Mouse (Mus musculus) MEL (cell line): ENCODE results near the gene Fcrl6. TPM values are rescaled to one million over a fixed set of nuclear protein-coding genes. Genes with fewer than 3 reads are reported as not detected.

Experiments
- DNase-seq: peaks from one replicate; pipeline ENCODE4 v3.0.0; 2011; ENCODE audit warnings: low read depth, low spot score
- H3K27ac ChIP-seq: 2 replicates; pipeline ENCODE4 v1.5.1; 2012; ENCODE audit warnings: low read depth, mild to moderate bottlenecking, control low read depth, low read length, moderate library complexity; ENCODE audit not compliant: control insufficient read depth
- H3K27me3 ChIP-seq, 2 experiments: fragments of 150-350 bp in 1 of 2; sonication (generic) in 1 of 2; 2 replicates each; pipeline ENCODE4 v1.6.1; 2012; ENCODE audit warnings: low read length in 2 of 2, mild to moderate bottlenecking in 2 of 2, improper control_type of control experiment in 1 of 2, moderate library complexity in 1 of 2; ENCODE audit not compliant: insufficient read depth in 2 of 2, control insufficient read depth in 1 of 2
- H3K36me3 ChIP-seq, 2 experiments: 2 replicates each; pipeline ENCODE4 v1.6.1; 2012 to 2014; ENCODE audit warnings: low read length in 2 of 2, improper control_type of control experiment in 1 of 2, inconsistent platforms in 1 of 2, mild to moderate bottlenecking in 1 of 2; ENCODE audit not compliant: insufficient read depth in 2 of 2, control insufficient read depth in 1 of 2
- H3K4me1 ChIP-seq, 2 experiments: fragments of 150-350 bp in 1 of 2; sonication (generic) in 1 of 2; 2 replicates each; pipeline ENCODE4 v1.6.1; 2012; ENCODE audit warnings: low read length in 2 of 2, improper control_type of control experiment in 1 of 2, mild to moderate bottlenecking in 1 of 2; ENCODE audit not compliant: insufficient read depth in 2 of 2, control insufficient read depth in 1 of 2
- H3K4me3 ChIP-seq, 2 experiments: fragments of 150-350 bp in 1 of 2; sonication (generic) in 1 of 2; 2 replicates each; pipeline ENCODE4 v1.5.1; 2012; ENCODE audit warnings: low read depth in 2 of 2, low read length in 2 of 2, mild to moderate bottlenecking in 2 of 2, moderate library complexity in 2 of 2, control low read depth in 1 of 2, improper control_type of control experiment in 1 of 2; ENCODE audit not compliant: control insufficient read depth in 1 of 2, insufficient read depth in 1 of 2
- H3K79me2 ChIP-seq: 2 replicates; pipeline ENCODE4 v1.6.1; 2012; ENCODE audit warnings: mild to moderate bottlenecking, low read length, moderate library complexity; ENCODE audit not compliant: control insufficient read depth, poor library complexity, insufficient read depth
- H3K9ac ChIP-seq: 2 replicates; pipeline ENCODE4 v1.6.1; 2012; ENCODE audit warnings: low read depth, mild to moderate bottlenecking, control low read depth, low read length, moderate library complexity; ENCODE audit not compliant: control insufficient read depth, poor library complexity, severe bottlenecking
- H3K9me3 ChIP-seq: fragments of 150-350 bp; sonication (generic); replicated peaks from 2 replicates; pipeline ENCODE4 v1.6.1; 2012; ENCODE audit warnings: mild to moderate bottlenecking, low read length, improper control_type of control experiment, moderate library complexity; ENCODE audit not compliant: insufficient read depth
- BHLHE40 ChIP-seq: IDR thresholded peaks from 2 replicates; pipeline ENCODE4 v1.6.1; 2012; ENCODE audit warnings: low read depth, mild to moderate bottlenecking, inconsistent platforms, low read length, improper control_type of control experiment, borderline replicate concordance
- CHD2 ChIP-seq: IDR thresholded peaks from 2 replicates; pipeline ENCODE4 v1.6.1; 2011; ENCODE audit warnings: low read length, improper control_type of control experiment
- ETS1 ChIP-seq: IDR thresholded peaks from 2 replicates; pipeline ENCODE4 v1.6.1; 2012; ENCODE audit warnings: low read depth, mild to moderate bottlenecking, inconsistent platforms, low read length, improper control_type of control experiment, moderate library complexity
- GABPA ChIP-seq: IDR thresholded peaks from 2 replicates; pipeline ENCODE4 v1.6.1; 2012; ENCODE audit warnings: low read depth, mild to moderate bottlenecking, inconsistent platforms, low read length, improper control_type of control experiment, moderate library complexity
- GATA1 ChIP-seq: IDR thresholded peaks from 2 replicates; pipeline ENCODE4 v1.6.1; 2011; ENCODE audit warnings: low read depth, low read length, improper control_type of control experiment
- JUND ChIP-seq: IDR thresholded peaks from 2 replicates; pipeline ENCODE4 v1.6.1; 2011; ENCODE audit warnings: low read depth, mild to moderate bottlenecking, improper control_type of control experiment, low read length
- MAFK ChIP-seq: IDR thresholded peaks from 2 replicates; pipeline ENCODE4 v1.6.1; 2011; ENCODE audit warnings: low read depth, mild to moderate bottlenecking, low read length, improper control_type of control experiment, borderline replicate concordance
- MAX ChIP-seq: IDR thresholded peaks from 2 replicates; pipeline ENCODE4 v1.6.1; 2011; ENCODE audit warnings: low read length, improper control_type of control experiment
- MAZ ChIP-seq: IDR thresholded peaks from 2 replicates; pipeline ENCODE4 v1.6.1; 2012; ENCODE audit warnings: low read depth, mild to moderate bottlenecking, inconsistent platforms, low read length, improper control_type of control experiment
- MEF2A ChIP-seq: IDR thresholded peaks from 2 replicates; pipeline ENCODE4 v1.6.1; 2014; ENCODE audit warnings: low read depth, mild to moderate bottlenecking, inconsistent platforms, low read length, improper control_type of control experiment; ENCODE audit not compliant: poor library complexity, insufficient replicate concordance, severe bottlenecking; ENCODE audit errors: extremely low read depth
- NELFE ChIP-seq: IDR thresholded peaks from 2 replicates; pipeline ENCODE4 v1.6.1; 2011; ENCODE audit warnings: low read depth, low read length, improper control_type of control experiment
- NRF1 ChIP-seq: IDR thresholded peaks from 2 replicates; pipeline ENCODE4 v1.6.1; 2014; ENCODE audit warnings: low read depth, mild to moderate bottlenecking, inconsistent platforms, low read length, improper control_type of control experiment, moderate library complexity; ENCODE audit not compliant: poor library complexity, insufficient read depth, severe bottlenecking
- RCOR1 ChIP-seq: IDR thresholded peaks from 2 replicates; pipeline ENCODE4 v1.6.1; 2012; ENCODE audit warnings: low read depth, mild to moderate bottlenecking, inconsistent platforms, low read length, improper control_type of control experiment
- SMC3 ChIP-seq: IDR thresholded peaks from 2 replicates; pipeline ENCODE4 v1.6.1; 2011; ENCODE audit warnings: low read depth, low read length, improper control_type of control experiment
- TBP ChIP-seq: IDR thresholded peaks from 2 replicates; pipeline ENCODE4 v1.8.0; 2011; ENCODE audit warnings: low read depth, low read length, improper control_type of control experiment
- USF1 ChIP-seq: IDR thresholded peaks from 2 replicates; pipeline ENCODE4 v1.6.1; 2014; ENCODE audit warnings: low read depth, mild to moderate bottlenecking, inconsistent platforms, low read length, improper control_type of control experiment, moderate library complexity
- ZC3H11A ChIP-seq: IDR thresholded peaks from 2 replicates; pipeline ENCODE4 v1.6.1; 2012; ENCODE audit warnings: low read depth, mild to moderate bottlenecking, inconsistent platforms, low read length, improper control_type of control experiment
- ZMIZ1 ChIP-seq: IDR thresholded peaks from 2 replicates; pipeline ENCODE4 v1.6.1; 2012; ENCODE audit warnings: low read depth, mild to moderate bottlenecking, inconsistent platforms, low read length, improper control_type of control experiment, moderate library complexity
- polyA plus RNA-seq, 2 experiments: library from polyadenylated mRNA; stranded (reverse) in 1 of 2; unstranded in 1 of 2; fragments of >175 nt in 1 of 2; fragments of >200 nt in 1 of 2; gene quantifications; 2 replicates each; pipeline versions ENCODE4 v1.2.1 to v1.2.4; 2012; ENCODE audit warnings: low replicate concordance in 2 of 2, low read depth in 1 of 2; ENCODE audit not compliant: insufficient read length in 2 of 2, insufficient read depth in 1 of 2, missing spikeins in 1 of 2
- total RNA-seq: library from RNA; depleted of rRNA; stranded (reverse); fragments of 300-350 nt; gene quantifications from 2 replicates; pipeline ENCODE4 v1.2.3, GENCODE M21; 2012

Gene Fcrl6
- total and polyA plus RNA-seq, 3 experiments = not detected

DNA sequence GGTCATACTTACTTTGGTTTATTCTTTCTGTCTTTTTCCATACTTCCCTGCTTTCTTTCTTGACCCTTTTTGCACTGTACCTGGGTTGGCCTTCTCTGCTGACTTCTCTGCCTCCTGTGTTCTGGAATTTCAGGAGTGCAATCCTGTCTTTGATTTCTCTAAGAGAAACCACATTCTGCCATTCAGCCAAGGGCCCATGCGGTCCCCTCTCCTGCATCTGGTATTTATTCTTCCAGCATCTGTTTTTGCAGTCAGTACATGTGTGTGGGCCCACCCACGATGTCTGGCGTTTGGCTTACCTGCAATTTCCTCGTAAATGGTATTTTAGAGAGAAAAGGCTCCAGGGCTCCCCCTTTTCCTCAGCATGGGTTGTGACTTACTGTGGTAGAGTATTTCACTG is 15.8 kb upstream of the Fcrl6 start:
- H3K4me1 ChIP-seq = no peaks in the 10 kb centered on the region
- H3K9me3 ChIP-seq = no peaks in the 10 kb centered on the region
- no peaks in the 10 kb centered on the region for H3K36me3 ChIP-seq
- TF ChIP-seq MAZ (no peak), CHD2 (no peak), MAFK (no peak), GATA1 (no peak), JUND (no peak), SMC3 (no peak)
- no peak for DNase-seq
- H3K79me2 ChIP-seq = no peaks in the 10 kb centered on the region
- no peak overlapping the region for H3K4me3 ChIP-seq
- H3K27me3 ChIP-seq = peaks cover 0 to 2% of the 10 kb centered on the region in 2 experiments; a peak in 1 of 4 replicates
- H3K27ac ChIP-seq = no peak overlapping the region
- no peak overlapping the region for H3K9ac ChIP-seq

DNA sequence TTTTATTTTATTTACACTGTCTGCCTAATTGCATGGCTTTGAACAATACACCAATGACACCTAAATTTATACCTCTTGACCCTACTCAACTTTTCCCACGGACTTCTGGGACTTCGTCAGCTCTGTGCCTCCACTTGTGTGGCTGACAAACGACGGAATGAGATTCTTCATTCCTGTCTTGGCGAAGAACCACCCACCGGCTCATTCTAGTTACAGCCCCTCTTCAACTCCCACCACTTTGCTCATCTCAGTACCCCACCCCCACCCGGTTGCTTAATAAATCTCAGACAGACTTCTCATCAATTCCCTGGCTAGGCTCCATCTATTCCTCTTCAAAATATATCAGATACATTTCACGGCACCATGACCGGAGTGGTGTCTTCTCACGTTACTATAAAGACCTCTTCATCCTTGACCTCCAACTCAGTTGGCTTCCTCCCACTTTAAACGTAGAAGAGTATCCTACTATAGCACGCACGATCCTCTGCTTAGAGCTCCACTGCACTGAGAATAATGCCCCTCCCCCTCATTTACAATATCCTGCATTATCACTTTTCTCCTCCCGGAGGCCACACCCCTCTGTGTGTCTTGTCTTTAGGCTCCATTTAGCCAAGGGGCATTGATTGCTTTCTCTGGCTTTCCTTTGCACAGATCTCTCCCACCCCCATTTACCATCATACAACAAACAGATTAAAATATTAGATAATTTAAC is 15.2 kb upstream of the Fcrl6 start:
- DNase-seq = no peak
- Histone ChIP-seq H3K9ac (no peak overlapping the region), H3K4me3 (no peak overlapping the region), H3K27me3 (peaks cover 0 to 2% of the 10 kb centered on the region in 2 experiments; a peak in 1 of 4 replicates), H3K36me3 (no peaks in the 10 kb centered on the region), H3K27ac (no peak overlapping the region), H3K4me1 (no peaks in the 10 kb centered on the region), H3K9me3 (no peaks in the 10 kb centered on the region), H3K79me2 (no peaks in the 10 kb centered on the region)
- TF ChIP-seq ZC3H11A (no peak), ETS1 (no peak), RCOR1 (no peak), TBP (no peak), NRF1 (no peak), GATA1 (no peak), CHD2 (no peak), MAFK (no peak)

DNA sequence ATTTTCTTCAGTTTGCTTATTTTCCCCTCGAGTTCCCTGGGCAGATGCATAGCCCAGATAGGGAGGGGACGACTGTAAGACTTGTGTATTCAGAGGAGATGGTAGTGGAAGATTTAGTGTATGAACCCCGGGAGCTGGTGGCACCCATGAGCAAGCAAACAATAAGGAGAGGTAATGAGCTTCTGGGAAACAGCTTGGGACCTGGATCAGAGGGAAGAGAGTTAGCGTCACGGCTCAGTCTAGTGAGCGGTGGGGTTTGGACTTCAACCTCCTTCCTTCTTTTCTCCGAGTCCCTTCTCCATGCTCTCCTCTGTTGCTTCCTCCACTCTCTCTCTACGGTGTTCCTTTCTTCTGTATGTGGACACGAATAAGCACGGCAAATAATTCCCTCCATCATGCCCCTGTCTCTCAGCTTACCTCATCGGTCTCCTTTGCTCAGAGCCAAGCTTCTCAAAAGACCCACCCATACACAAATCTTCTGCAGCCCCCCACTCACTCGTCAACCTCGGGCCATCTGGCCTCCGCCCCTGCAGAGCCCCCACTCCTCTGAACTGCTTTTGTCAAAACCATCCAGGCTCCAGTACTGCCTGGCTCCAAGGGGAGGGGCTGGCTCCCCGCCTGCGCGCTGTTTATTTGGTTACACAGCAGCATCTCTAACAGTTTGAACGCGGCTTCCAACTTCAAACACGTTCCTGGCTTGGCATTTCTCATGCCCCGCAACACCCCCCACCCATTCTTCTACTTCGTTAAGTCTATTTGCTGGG is 14.4 kb upstream of the Fcrl6 start:
- Histone ChIP-seq H3K9ac (no peak overlapping the region), H3K9me3 (no peaks in the 10 kb centered on the region), H3K27ac (no peak overlapping the region), H3K4me1 (no peaks in the 10 kb centered on the region), H3K27me3 (peaks cover 0 to 2% of the 10 kb centered on the region in 2 experiments; a peak in 1 of 4 replicates), H3K36me3 (no peaks in the 10 kb centered on the region), H3K4me3 (no peak overlapping the region), H3K79me2 (no peaks in the 10 kb centered on the region)
- DNase-seq = no peak
- TF ChIP-seq MAFK (no peak), MEF2A (no peak), MAX (no peak), ZMIZ1 (no peak), BHLHE40 (no peak), TBP (no peak), GABPA (no peak), USF1 (no peak), NELFE (no peak)
